Mouse (Mus musculus): ENCODE data around the gene Ccdc89. TPM values are rescaled to one million over a fixed set of nuclear protein-coding genes. Genes with fewer than 3 reads are reported as not detected.

Ccdc89 gene
- 0.57 and 1.1 TPM in 2 replicates for total RNA-seq (2021)
- long read RNA-seq: 0 reads

DNA sequence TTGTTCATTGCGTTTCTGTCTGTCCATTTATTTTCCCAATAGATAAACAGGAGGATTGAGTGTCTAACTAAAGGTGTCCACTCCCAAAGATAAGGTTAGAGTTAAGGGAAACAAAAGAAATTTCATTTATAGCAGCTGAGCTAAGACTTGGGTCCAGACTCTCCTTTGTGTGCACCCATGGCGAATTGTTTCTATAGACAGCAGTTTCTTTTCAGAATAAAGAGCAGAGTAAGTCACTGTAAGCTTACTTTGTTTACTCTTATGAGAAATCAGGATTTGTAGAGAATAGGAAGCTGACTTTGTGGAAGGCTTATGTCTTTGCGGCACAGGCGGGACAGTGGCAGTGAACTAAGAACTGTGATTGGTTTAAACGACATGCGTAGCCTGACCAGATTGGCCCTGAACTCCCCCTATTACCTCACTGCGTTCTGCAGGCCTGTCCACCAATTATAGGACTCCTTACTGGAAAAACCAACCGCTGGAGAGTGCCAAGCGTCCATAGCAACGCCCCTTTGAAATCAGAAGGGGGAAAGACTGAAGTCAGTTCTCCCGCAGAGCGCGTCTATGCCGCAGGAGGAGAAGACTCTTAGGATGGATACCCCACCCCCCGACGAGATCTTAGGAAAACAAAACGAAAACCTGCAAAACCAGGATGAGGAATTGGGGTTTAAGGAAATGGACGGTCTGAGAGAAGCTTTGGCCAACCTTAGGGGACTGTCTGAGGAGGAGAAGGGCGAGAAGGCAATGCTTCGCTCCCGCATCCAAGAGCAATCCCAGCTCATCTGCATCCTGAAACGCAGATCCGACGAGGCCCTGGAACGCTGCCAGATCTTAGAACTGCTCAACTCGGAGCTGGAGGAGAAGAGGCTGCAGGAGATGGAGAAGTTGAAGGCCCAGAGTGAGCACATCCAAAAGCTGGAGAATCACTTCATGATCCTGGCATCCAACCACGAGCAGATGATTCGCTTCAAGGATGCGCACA lies at the start of gene Ccdc89:
Gene Ccdc89 (plus strand): TSS at position 558 of the 982 bp plus-strand sequence.
- DNase-seq: peak; percentile 72

DNA sequence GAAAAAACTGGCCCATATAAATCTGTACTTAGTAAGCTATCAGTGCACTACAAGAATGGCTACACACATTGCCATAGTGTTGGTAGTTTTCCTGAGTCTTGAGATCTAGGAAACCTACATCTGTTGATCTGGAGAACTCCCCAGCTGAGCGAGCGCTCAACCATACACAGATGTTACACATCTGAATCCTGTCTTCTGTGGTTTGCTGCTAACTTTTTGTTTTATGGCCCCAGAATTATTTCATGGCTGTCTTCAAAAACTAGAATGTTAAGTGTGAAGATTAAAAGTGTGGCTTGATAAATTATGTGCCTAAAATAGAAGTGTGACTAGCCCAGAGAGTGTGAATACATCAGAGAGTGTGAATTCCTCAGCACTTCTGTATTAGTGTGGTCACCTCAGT lies 42.0 kb upstream of the Ccdc89 start:
- DNase-seq: no peak

DNA sequence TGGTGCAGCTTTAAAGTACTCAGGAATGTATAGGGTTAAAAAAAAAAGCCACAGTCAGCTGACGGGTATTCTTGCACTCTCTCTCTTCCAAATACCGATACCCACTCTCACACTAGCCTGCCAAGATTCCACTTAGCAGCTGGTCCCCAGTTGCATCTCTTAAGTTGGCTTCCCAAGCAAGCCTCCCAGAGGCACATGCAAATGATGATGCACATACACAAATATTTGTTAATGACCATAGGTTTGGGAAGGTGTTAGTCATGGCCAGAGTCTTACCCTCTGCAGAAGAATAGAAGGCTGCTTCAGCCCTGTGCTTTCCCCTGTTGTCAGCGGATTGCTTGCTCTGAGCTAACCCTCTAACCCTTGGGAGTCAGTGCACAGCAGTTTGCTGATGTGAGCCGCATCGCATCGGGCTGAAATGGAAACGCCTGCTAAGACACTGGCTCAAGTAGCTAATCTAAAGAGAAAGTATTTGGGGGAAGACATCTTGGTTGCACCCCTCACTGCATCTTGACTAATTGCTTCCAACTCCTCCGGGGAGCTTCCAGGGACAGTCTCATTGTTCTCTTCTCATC lies 39.4 kb upstream of the Ccdc89 start:
- DNase-seq: no peak

DNA sequence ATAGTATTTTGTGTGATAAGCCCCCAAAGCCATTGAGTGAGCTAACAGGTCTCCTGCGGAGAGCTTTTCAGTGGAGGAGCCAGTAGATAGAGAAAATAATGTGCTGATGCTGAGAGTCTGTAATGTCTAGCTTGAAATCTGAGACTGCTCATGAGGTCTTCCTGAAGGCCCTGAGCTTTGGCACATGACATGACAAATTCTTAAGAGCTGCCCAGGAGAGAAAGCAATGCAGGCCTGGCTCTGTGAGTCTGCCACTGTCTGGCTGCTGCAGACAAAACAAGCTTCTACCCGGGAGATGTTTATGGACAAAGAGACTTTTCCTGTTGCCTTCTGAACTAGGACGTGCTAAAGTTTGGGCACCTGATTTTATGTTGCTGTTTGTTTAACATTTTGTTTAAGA lies 36.6 kb upstream of the Ccdc89 start:
- no peak for DNase-seq

DNA sequence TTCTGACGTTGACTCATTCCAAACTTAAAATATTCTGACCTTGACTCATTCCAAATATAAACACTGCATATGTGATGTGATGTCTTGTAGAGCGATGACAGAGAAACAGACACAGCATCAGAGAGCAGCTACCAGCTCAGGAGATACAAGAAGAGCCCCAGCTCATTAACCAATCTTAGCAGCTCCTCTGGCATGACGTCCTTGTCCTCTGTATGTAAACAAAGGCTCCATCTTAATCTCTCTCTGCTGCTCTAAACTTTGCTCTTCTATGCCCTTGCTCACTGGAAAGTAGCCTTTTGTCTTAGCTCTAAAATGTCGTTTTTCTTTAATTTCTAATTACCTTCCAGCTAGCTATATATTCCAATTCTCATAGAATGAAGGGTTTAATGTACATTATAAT lies 31.3 kb upstream of the Ccdc89 start:
- DNase-seq: no peak

DNA sequence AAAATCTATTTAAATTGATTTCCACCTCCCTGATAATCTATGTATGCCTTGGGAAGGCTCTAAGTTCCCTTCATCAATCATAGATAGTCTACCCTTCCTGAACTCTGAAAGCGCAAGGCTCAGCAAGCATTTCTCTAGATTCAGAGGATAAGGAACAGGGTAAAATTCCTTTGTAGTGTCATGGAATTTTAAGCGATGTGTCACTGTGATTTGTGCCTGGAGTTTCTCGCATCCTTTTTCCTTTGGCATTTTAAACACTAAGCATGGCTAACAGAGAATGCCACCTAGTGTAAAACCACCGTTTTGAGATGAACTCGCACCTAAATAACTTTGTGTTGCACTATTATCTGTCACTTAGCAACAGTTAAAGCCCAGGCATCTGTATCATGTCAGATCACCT lies 30.4 kb upstream of the Ccdc89 start:
- DNase-seq: no peak

DNA sequence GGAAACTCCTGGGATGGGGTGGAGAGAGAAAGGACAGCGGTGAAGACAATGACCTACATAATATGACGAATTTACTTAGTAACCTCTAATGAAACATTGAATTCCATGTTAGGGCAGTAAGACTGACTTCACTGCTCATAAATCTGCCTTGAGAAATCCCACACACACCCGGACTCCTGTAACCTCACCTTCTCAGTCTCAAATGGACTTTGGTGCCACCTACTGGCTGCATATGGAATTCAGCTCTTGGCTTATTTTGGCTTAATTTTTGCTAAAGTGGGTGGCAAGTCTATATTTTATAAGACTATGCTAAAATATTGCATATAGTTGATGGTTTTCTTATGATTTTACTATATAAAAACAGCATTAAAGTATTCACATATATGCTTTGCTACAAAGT lies 16.4 kb upstream of the Ccdc89 start:
- peak; percentile 61 for DNase-seq

DNA sequence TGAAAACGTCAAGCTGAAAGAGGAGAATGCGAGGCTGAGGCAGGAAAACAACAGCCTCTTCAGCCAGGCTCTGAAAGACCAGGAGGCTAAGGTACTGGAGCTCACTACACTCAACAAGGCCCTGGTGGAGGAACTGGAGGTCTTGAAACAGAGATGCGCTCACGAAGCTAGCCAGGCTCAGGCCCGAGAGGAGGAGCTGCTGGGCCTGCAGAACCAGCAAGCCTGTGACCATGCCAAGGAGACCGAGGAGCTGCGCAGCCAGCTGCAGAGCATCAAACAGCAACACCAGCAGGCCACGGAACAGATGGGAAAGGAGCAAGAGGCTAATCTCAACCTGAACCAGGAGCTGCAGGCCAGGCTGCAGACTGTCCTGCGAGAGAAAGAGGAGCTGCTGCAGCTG lies 629 bp downstream of the Ccdc89 start:
- DNase-seq: no peak

DNA sequence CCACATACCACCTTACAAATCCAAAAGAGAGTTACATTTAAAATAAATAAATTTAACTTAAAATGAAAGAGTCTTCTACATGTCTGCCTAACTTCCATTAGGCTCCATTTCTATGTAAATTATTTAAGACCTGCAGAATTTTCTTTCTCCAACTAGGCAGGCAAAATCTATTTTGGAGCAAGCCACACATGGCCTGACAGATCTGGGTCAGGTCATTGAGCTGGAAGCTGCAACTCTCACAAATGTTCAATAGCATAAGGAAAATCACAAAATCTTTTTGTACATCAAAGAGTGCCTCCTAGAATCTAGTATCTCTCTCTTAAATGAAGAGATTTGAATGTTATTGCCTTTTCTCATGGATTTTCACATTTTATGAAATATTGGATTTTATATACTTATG lies 5.8 kb downstream of the Ccdc89 start:
- no peak for DNase-seq

DNA sequence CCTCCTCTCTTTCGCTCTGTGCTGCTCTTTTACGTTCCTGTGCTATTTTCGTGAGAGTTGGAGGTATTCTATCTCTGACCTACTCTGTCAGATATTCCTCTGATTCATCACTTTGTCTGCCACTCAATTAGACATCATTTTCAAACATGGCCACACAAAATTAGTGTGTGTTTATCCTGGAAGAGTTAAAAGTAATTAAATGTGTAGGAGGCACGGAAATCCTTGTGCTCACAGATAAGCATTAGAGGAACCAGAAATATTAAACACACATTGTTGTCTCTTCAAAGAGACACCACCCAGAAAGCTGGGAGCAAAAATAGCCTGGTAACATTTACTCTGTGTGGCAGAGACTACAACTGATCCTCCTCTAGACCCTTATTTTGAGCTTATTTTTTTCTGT lies 13.7 kb downstream of the Ccdc89 start:
- no peak for DNase-seq

DNA sequence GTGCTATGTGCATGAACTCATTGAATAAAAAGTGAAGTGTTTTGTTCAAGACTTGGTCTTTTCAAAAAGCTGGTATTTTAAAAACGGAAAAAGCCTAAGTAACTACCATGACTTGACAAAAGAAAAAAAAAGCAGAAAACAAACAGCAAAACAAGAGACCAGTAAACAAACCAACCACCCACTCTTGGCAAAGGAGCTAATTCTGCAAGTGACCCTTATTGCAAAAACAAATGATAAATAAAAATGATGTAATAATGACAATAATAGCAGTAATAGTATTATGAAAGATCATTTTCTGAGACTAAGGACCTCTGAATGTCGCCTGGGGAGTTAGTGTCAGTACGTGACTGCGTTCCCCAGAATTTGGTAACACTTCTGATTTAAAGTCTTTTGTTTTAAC lies 15.7 kb downstream of the Ccdc89 start:
- no peak for DNase-seq

DNA sequence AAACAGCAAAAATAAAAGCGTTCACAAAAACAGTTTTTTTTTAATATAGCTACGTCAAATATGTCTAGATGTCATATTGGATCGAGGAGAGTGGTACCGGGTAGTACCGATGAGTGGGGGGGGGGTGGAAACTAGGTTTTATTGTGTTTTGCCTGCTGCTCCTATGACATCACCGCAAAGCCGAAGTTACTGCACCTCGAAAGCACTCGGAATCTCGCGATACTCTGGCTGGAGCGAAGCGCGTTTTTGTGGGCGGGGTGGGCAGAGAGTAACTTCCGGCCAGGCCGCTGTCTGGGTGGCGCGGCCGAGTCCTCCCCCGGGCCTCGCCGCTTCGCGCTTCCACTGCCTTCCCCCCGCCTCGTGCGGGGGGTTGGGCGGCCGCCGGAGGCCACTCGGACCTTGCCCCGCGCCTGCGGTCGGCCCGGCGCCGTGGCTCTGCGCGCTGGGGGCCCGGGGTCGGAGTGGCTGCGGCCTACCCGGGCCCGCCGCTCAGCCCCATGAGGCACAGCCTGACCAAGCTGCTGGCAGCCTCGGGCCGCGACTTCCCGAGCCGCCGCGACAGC lies 16.2 kb downstream of the Ccdc89 start, which contains the start of gene Crebzf:
Gene Crebzf (plus strand): TSS at position 212 of the 563 bp plus-strand sequence.
- DNase-seq: peak; percentile 95

DNA sequence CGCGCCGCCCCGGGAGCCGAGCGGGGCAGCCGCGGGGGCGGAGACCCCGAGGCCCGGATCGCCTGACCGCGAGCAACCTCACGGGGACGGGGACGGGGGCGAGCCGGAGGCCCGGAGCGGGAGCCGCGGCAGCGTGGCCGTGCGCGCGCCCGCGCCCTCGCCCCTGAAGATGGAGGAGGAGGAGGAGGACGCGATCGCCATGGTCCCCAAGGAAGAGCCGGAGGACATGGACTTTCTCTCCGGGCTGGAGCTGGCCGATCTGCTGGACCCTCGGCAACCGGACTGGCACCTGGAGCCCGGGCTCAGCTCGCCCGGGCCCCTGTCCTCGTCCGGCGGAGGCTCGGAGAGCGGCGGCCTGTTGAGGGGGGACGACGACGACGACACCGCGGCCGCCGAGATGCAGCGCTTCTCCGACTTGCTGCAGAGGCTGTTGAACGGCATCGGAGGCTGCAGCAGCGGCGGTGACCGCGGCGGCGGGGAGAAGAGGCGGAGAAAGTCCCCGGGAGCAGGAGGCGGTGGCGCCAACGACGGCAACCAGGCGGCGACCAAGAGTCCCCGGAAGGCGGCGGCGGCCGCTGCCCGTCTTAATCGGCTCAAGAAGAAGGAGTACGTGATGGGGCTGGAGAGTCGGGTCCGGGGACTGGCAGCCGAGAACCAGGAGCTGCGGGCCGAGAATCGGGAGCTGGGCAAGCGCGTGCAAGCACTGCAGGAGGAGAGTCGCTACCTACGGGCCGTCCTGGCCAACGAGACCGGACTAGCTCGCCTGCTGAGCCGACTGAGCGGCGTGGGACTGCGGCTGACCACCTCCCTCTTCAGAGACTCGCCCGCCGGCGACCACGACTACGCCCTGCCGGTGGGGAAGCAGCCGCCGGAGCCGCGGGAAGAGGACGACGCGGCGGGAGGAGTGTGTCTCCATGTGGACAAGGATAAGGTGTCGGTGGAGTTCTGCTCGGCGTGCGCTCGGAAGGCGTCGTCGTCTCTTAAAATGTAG lies 17.0 kb downstream of the Ccdc89 start:
- peak; percentile 74 for DNase-seq

DNA sequence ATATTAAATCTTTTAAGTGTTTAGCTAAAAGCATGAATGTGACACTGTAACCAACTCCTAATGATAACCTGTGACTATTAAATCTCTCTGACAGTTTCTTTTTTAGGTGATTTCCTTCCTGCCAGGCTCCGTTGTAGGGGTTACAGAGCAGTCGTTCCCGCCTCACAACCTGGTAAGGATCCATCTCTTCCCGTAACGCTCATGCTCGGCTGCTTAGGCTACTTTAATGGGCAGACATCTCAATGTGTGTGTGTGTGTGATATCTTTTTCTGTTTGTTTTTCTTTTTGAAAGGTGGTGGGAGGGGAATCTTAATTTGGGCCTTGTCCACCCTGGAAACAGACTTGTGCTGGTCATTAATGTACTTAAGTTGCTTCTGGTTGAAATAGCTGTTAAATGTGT lies 17.8 kb downstream of the Ccdc89 start:
- no peak for DNase-seq

DNA sequence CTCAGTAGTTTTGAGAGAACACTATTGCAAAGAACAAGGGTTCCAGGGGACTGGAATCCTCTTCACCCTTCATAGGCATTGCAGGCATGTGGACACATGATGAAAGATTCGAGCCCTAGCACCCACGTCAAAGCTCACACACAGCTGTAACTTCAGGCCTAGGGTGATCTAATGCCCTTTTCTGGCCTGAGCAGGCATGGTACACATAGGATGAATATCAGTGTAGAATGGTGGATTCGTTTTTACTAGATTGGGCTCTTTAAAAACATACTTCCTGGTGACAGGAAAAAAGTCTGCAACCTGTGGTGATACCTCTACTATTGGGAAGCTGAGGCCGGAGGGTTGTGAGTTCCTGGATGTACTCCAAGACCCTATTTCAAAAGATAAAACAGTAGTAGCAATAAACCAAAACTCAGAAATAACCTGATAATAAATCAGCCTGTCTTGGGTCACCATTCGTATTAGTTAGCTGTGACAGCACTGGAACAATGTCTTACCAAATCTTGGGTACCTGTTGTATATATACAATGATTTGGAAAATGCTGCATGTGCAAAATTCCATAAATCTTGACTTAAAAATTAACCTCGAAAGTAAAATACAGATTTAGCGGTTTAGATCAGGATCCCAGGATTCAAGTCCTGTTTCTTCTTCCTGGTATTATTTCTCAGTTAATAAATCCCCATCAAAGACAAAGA lies 29.9 kb downstream of the Ccdc89 start:
- DNase-seq: no peak

DNA sequence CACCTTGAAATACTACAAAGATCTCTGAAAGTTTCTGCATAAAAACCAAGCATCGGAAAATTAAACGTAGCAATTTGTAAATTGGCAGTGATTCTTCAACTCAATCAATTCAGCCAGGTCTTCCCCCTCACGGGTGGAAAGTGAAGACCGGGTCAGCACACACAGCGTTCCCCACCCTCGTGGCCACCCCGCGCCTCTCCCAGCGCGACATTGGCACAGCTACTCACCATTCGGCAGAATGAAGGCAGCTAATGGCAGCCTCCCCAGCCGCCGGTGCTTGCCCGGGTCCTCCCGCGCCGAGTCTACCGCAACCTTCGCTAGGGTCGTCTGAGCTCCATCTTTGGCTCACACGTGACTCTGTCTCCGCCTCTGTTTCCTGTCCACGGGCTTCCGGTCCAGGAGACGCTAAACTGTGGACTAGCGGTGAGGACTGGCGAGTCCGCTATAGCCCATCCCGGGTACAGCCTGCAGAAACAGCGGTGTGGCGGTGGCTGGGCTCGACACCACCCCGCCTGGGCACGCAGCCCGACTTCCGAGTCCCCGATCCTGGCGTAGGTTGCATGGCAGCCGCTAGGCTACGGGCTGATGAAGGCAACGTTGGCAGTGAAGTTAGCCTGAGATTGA lies 30.6 kb downstream of the Ccdc89 start, which contains the start of gene Tmem126a:
Gene Tmem126a (minus strand): TSS at position 385 of the 624 bp plus-strand sequence.
- DNase-seq: peak; percentile 86

DNA sequence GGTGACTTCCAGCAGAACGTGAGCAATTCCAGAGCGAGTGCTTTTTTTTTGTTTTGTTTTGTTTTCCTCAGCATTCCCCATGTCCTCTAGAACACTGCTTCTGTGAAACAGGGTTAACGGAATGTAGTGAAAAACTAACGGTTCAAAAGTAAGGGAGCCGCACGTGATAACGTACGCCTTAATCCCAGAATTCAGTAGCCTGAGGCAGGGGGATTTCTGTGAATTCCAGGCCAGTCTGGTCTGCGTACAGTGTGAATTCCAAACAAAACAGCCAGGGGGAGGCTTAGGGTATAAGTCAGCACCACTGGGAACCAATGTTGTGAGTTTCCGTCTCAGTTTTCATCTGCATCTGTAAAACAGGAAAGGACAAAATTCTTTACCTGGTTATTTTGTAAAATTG lies 31.1 kb downstream of the Ccdc89 start:
- peak; percentile 10 for DNase-seq

DNA sequence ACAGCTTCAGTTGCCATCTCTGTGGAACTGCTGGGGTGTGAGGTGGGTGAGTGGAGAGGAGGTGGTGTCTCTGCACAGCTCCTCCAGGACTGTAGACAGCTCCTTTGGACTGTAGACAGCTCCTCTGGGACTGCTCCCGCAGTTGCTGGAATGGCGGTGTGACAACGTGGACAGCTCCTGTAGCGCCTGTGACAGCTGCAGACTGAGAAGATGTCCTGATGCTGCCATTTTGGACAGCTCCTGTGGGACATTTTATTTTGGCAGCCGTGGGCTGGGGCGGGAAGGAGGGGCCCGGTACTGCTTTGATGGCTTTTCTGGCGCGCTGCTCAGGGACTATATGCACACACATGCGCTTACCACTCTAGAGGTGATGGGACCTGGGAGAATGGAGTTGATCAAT lies 34.0 kb downstream of the Ccdc89 start:
- DNase-seq: no peak

DNA sequence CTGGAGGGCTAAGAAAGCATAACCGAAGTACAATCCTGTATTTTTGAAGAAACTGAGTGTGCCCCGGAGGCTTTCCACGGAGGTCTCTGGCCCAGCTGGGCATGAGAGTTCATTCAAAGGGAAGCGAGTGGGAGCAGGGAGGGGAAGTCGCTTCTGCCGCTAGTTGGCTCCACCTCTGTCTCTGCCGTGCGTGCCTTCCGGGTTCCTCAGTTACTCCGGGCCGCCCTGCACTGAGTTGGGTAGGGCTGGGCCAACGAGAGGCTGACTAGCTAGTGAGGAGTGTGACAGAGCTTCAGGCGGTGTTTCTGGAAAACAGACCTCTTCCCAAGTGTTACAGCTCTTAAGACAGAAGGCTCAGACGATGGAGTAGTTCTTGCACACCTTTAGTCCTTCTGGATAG lies 34.6 kb downstream of the Ccdc89 start:
- DNase-seq: peak; percentile 28

DNA sequence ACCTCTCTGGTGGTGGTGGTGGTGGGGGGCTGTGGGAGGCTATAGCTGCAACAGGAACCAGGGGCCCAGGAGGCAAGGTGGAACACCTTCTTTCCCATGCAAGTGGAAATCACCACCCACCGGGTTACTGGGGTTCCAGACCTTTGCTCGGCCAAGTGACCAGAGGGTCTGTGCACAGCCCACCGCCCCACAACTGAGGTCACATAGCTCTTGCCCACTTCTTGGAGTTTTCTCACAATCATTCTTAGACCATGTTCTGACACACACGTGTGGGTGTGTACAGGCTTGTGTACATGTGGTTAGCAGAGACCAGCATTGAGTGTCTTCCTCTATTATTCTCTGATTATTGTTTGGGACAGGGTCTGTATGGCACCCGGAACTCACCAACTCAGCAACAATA lies 35.1 kb downstream of the Ccdc89 start:
- no peak for DNase-seq

DNA sequence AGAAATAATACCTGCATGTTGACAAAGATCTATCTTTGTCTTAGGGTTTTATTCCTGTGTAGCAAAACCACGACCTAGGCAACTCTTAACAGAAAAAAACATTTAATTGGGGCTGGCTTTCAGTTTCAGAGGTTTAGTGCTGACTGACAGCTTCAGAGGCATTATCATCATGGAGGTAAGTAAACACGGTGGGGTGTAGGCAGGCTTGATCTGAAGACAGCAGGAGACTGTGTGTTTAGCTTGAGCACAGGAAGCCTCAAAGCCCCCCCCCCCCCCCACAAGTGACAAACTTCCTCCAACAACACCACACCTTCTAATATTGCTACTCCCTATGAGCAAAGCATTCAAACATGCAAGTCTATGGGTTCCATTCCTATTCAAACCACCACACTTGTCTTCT lies 47.1 kb downstream of the Ccdc89 start:
- no peak for DNase-seq
